Mouse (Mus musculus) embryo, embryonic 9.5 days (tissue): ENCODE measurements at regions not wholly inside any gene's neighbourhood (a gene's known extent, or its start where the extent isn't known, plus 50 kb on each side); places are given as distances from the start of the nearest gene placed in this dataset.

Source experiments
- DNase-seq: peaks from one replicate; pipeline ENCODE4 v3.0.0-alpha.2; 2017; ENCODE audit errors: extremely low spot score

DNA sequence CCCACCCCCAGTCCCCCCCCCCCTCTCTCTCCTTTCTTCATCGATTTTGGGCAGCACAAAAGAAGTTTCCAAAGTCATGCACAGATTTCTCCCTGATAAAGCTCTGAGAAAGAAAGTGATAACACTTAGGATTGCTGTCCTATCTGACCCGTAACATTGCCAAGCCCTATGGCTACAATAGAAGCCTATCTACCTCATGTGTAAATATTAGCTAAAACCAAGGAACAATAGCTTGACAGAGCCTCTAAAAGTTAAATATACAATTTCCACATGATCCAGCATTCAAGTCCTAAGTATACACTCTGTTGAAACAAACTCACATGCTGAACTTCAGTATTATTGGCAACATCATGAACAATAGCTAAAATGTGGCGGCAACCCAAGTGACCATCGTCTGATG, 864.9 kb downstream of the Efnb2 start:
- no peak for DNase-seq

DNA sequence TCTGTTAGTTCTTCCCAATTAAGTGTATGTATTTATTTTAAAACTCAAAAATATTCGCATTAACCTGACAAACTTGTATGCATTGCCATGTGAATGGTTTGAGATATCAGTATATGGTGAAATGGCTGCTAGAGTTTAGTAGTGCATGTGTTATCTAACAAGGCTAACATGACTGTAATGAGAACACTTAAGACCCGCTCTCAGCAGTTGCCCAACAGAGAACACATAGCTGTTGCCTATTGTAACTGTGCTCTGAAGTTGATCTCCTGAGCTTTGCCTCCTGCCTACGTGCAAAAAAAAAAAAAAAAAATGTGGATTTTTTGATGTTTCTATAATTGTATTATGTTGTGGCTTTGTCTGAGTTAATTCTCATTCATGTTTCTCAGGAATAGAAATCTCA, 897.2 kb downstream of the Efnb2 start:
- DNase-seq, result no peak

DNA sequence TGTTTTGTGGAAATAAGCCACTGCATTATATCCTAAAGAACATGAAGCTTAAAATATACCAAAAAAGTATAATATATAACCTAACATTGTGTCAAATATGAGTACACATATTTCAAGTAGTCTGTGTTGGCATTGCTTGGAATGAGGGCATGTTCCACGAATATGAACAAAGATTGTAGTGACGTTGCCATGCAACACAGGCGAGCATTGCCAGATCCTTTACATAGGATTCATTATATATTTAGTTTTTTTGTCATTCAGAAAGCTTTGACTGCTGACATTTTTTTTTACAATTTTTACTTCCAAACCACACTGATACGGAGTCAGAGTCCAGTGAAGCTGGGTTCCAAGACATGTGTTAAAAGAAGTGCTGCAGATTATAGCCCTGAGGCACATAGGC, 900.1 kb downstream of the Efnb2 start:
- no peak for DNase-seq

DNA sequence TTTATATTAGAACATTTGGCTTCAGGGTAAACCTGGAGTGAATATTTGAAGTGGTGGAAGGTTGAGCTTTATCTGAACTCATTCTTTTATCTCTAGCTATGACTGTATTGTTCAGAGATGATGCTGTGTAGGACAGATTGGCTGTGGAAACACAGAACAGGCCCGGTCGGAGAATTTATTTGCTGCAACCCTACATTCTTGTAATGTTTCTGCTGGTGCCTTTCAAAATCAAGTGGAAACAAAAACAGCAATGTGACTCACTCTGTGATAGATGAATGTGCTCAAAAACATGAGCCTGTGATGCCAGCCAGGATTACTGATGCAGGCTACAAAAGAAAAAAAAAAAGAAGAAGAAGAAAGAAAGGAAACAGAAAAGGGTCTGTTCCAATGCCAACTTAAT, 928.3 kb downstream of the Efnb2 start:
- DNase-seq, result no peak

GRCm38 (mm10) chr8:7721880-7722279, 939.2 kb downstream of the Efnb2 start:
- DNase-seq, result no peak

- no peak for DNase-seq
Observed at GRCm38 (mm10) chr8:7718898-7719696, 941.9 kb downstream of the Efnb2 start.

- DNase-seq, result no peak
Observed at GRCm38 (mm10) chr8:7710764-7711163, 950.3 kb downstream of the Efnb2 start.

- no peak for DNase-seq
Observed at GRCm38 (mm10) chr8:7709406-7709805, 951.6 kb downstream of the Efnb2 start.

DNA sequence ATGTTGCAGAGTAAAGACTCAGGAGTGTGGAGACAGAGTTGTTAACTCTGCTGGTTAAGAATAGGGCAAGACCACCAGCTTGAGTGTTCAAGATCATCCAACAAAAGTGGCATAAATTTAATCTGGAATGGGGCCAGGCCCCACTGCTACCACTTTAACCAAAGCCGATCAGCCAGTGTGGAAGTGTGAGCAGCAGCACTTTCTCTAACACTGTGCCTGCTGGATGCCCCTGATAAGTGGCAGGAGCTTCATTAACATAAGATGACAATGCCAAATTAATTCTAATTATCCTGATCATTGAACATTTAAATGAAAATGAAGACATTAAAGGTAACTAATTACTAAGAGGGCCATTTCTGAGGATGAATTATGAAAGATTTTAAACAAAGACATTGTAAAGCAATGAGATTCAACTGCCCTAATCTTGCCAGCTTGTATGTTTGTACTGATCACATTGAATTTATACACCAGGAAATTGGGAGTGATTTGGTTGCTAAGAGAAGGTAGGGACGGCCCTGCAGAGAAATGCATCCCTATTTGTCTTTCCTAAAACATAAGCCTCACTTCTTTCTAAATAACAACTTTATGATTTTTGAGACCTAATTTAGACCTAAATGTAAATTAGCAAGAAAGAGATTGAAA, 969.6 kb downstream of the Efnb2 start:
- no peak for DNase-seq

- DNase-seq, result no peak
Observed at GRCm38 (mm10) chr8:7653804-7654203, 1007.2 kb downstream of the Efnb2 start.
